In genomic region chr2:173990664-173991063, GRCm38 (mm10) we compare ENCODE assay signal across 24 mouse cellular contexts.
DNase-seq lines count a peak whose midpoint lies in the region; ATAC-seq and TF ChIP-seq lines count a peak whose summit lies in the region.
"Had no signal": no experiment of that assay in that cellular context is flagged by ENCODE, and none has a peak within 500 bp of the region (broad histone marks: within the 10 kb centered on the region; RNA-seq: fewer than 3 reads in every experiment).

No protein-coding gene starts in this region.

- no peaks in the 10 kb centered on the region for H3K36me3 ChIP-seq in kidney, embryonic 15.5 days
- no peaks in the 10 kb centered on the region for H3K36me3 ChIP-seq in lung, embryonic 14.5 days (ENCODE audit: insufficient read depth)
- H3K36me3 ChIP-seq in lung, embryonic 16.5 days (ENCODE audit: control insufficient read depth, insufficient read depth, low read length) = no peaks in the 10 kb centered on the region
- H3K36me3 ChIP-seq: embryonic facial prominence, embryonic 13.5 days; embryonic facial prominence, embryonic 15.5 days; forebrain, embryonic 10.5 days; forebrain, embryonic 12.5 days had no signal

- DNase-seq in kidney, adult 8-10 months = no peak
- peak; percentile 63 for DNase-seq in lung, embryonic 14.5 days
- DNase-seq in lung, adult 18-20 months = no peak
- DNase-seq in lung, postnatal 36 days = no peak
- peak; percentile 27 for DNase-seq in lung, postnatal 10 days
- no peak for DNase-seq in lung, postnatal 14 days
- DNase-seq: adrenal gland, adult 2 months; adrenal gland, postnatal 10 days; adrenal gland, postnatal 25 days; cerebellum, adult 11 months; cerebellum, adult 18-20 months; cerebellum, adult 8-10 months; cerebellum, adult 9-11 months; cerebellum, postnatal 14 days; cerebellum, postnatal 36 days; embryo, embryonic 11 days had no signal

- whole genome bisulfite sequencing in kidney, embryonic 15.5 days = 63% methylated on average over 4 of the region's 4 CpGs
- WGBS in lung, embryonic 14.5 days = 43% methylated on average over 4 of the region's 4 CpGs
- 50% methylated on average over 4 of the region's 4 CpGs for WGBS in lung, embryonic 16.5 days

- no peaks in the 10 kb centered on the region for H3K9me3 ChIP-seq in kidney, embryonic 15.5 days (replicated peaks)
- H3K9me3 ChIP-seq in lung, embryonic 14.5 days (ENCODE audit: low read depth, low read length) = no peaks in the 10 kb centered on the region
- H3K9me3 ChIP-seq in lung, embryonic 16.5 days (ENCODE audit: control insufficient read depth, low read length) = no peaks in the 10 kb centered on the region
- H3K9me3 ChIP-seq: embryonic facial prominence, embryonic 13.5 days; embryonic facial prominence, embryonic 15.5 days; forebrain, embryonic 10.5 days; forebrain, embryonic 12.5 days had no signal

- H3K27me3 ChIP-seq in kidney, embryonic 15.5 days = no peaks in the 10 kb centered on the region
- no peaks in the 10 kb centered on the region for H3K27me3 ChIP-seq in lung, embryonic 14.5 days (ENCODE audit: insufficient read depth, low read length)
- no peaks in the 10 kb centered on the region for H3K27me3 ChIP-seq in lung, embryonic 16.5 days (ENCODE audit: control insufficient read depth, insufficient read depth, low read depth, low read length)
- H3K27me3 ChIP-seq: embryonic facial prominence, embryonic 13.5 days; embryonic facial prominence, embryonic 15.5 days; forebrain, embryonic 12.5 days had no signal

- H3K9ac ChIP-seq in kidney, embryonic 15.5 days = no peak overlapping the region
- no peak overlapping the region for H3K9ac ChIP-seq in lung, embryonic 14.5 days
- no peak overlapping the region for H3K9ac ChIP-seq in lung, embryonic 16.5 days (ENCODE audit: low read length)
- H3K9ac ChIP-seq: embryonic facial prominence, embryonic 13.5 days; embryonic facial prominence, embryonic 15.5 days; forebrain, embryonic 12.5 days had no signal

- no peak overlapping the region for H3K4me3 ChIP-seq in kidney, embryonic 15.5 days (replicated peaks)
- no peak overlapping the region for H3K4me3 ChIP-seq in lung, embryonic 14.5 days (ENCODE audit: low read depth, low read length)
- no peak overlapping the region for H3K4me3 ChIP-seq in lung, embryonic 16.5 days (ENCODE audit: low read length)
- H3K4me3 ChIP-seq: embryonic facial prominence, embryonic 13.5 days; embryonic facial prominence, embryonic 15.5 days; erythroblast, embryonic 14.5 days; forebrain, embryonic 10.5 days; forebrain, embryonic 12.5 days had no signal

- no peak for ATAC-seq in kidney, embryonic 15.5 days (replicated peaks; ENCODE audit: low FRiP score)
- peak; percentile 81 for ATAC-seq in lung, embryonic 14.5 days (ENCODE audit: insufficient read depth)
- peak; percentile 74 for ATAC-seq in lung, embryonic 16.5 days (ENCODE audit: low read depth)
- ATAC-seq: forebrain, embryonic 14.5 days had no signal

- H3K4me2 ChIP-seq in kidney, embryonic 15.5 days = no peak overlapping the region
- no peak overlapping the region for H3K4me2 ChIP-seq in lung, embryonic 14.5 days
- H3K4me2 ChIP-seq in lung, embryonic 16.5 days (ENCODE audit: low read depth, low read length) = no peak overlapping the region
- H3K4me2 ChIP-seq: embryonic facial prominence, embryonic 13.5 days; embryonic facial prominence, embryonic 15.5 days; forebrain, embryonic 12.5 days had no signal

- H3K4me1 ChIP-seq in kidney, embryonic 15.5 days = peaks cover 26% of the 10 kb centered on the region
- H3K4me1 ChIP-seq in lung, embryonic 14.5 days (ENCODE audit: insufficient read depth) = peaks cover 10% of the 10 kb centered on the region; the same call in 1 of the 2 replicates
- H3K4me1 ChIP-seq in lung, embryonic 16.5 days (replicated peaks; ENCODE audit: control insufficient read depth, insufficient read depth, low read length) = peaks cover 10% of the 10 kb centered on the region

- no peak for TF ChIP-seq CTCF in lung, embryonic 14.5 days (IDR thresholded peaks at IDR 0.05; ENCODE audit: low read depth)

- H3K27ac ChIP-seq in kidney, embryonic 15.5 days = 0 out of 2 replicates have a peak overlapping the region, but pooled peaks have one; percentile 59
- no peak overlapping the region for H3K27ac ChIP-seq in lung, embryonic 14.5 days (ENCODE audit: low read depth)
- H3K27ac ChIP-seq in lung, embryonic 16.5 days (ENCODE audit: low read length) = no peak overlapping the region
- H3K27ac ChIP-seq: embryonic facial prominence, embryonic 13.5 days; embryonic facial prominence, embryonic 15.5 days; forebrain, embryonic 12.5 days had no signal

Comparison
In these comparisons a context has a peak if more than half of its experiments do, and no peak if none do; other contexts are left out.
1. DNase-seq: peak in lung, embryonic 14.5 days (single experiment) and lung, postnatal 10 days (single experiment); none in kidney, adult 8-10 months (0 of 2), lung, adult 18-20 months (0 of 2), lung, postnatal 36 days (single experiment) and lung, postnatal 14 days (single experiment).